Mouse (Mus musculus): ENCODE measurements around the gene Wwc2. TPM values are rescaled to one million over a fixed set of nuclear protein-coding genes. Genes with fewer than 3 reads are reported as not detected.

The Wwc2 gene
- polyA plus RNA-seq, 1 experiment from 2014 or later: 16.7 TPM

DNA sequence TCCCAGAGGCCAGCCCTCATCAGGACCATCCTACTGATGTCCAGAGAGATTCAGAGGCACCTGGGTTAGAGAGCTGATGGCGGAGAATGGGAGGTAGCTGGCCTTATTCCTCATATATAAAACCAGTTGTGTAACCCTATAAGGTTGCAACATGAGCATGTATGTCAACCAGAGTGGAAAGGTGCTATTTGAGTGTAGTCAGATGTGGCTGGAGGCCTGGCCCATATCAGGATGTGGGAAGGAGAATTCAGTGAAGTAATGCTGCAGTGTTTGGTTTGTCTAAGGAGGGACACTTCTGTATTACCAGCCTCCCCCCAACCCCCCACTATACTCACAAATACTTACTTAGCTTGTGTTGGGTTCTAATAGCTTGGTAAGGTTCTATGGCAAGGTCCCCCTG lies 186.5 kb downstream of the Wwc2 start:
- Histone ChIP-seq H3K4me1 (ENCODE audit: insufficient read depth, low read length) (peaks cover 9% of the 10 kb centered on the region), H3K27ac (ENCODE audit: low read length) (no peak overlapping the region), H3K4me3 (ENCODE audit: low read length) (no peak overlapping the region), H3K36me3 (ENCODE audit: insufficient read depth, low read length) (no peaks in the 10 kb centered on the region), H3K9ac (replicated peaks; ENCODE audit: low read length) (no peak overlapping the region), H3K27me3 (ENCODE audit: insufficient read depth, low read length) (no peaks in the 10 kb centered on the region), H3K4me2 (replicated peaks; ENCODE audit: low read depth, low read length) (no peak overlapping the region), H3K9me3 (ENCODE audit: low read length) (no peaks in the 10 kb centered on the region)
- no peak for ATAC-seq (ENCODE audit: low FRiP score, low TSS enrichment)
- WGBS: 85% methylated on average over 1 of the region's 1 CpGs

DNA sequence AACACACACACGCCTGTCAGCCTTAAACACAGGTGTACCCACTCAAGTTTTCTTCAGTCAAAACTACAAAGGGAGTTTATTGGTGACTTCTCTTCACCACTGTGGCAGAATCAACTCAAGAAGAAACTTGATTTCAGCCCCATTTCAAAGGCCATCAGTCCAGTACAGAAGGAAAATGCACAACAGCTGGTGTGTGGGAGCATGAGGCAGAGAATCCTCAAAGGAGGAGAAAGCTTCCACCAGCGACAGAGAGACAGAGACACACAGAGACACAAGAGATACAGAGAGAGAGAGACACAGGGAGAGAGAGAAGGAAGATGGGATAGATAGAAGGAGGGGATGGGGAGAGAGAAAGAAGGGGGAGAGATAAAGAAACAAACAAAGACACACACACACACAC lies 188.4 kb downstream of the Wwc2 start:
- Histone ChIP-seq H3K4me1 (ENCODE audit: insufficient read depth, low read length) (peaks cover 13% of the 10 kb centered on the region), H3K9ac (replicated peaks; ENCODE audit: low read length) (no peak overlapping the region), H3K27me3 (ENCODE audit: insufficient read depth, low read length) (no peaks in the 10 kb centered on the region), H3K27ac (ENCODE audit: low read length) (no peak overlapping the region), H3K9me3 (ENCODE audit: low read length) (no peaks in the 10 kb centered on the region), H3K4me2 (replicated peaks; ENCODE audit: low read depth, low read length) (no peak overlapping the region), H3K36me3 (ENCODE audit: insufficient read depth, low read length) (no peaks in the 10 kb centered on the region), H3K4me3 (ENCODE audit: low read length) (no peak overlapping the region)
- no peak for ATAC-seq (ENCODE audit: low FRiP score, low TSS enrichment)
- WGBS: 70% methylated on average over 2 of the region's 2 CpGs

DNA sequence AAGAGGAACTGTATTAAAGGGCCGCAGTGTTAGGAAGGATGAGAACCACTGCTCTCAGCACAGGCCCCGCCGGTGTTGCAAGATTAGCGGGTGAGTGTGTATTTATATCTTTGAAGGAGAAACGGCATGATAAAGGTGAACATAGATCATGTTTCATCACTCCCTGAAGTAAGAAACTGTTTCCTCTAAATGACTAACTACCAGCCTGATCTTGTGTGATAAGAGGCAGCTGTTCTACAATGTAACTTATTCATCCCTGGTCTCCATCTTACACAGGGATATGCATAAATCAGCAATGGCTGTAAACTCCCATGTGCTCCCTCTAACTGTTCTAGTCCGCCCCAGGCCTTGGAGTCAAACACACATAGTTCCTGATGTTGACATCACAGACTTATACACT lies 191.3 kb downstream of the Wwc2 start:
- Histone ChIP-seq H3K4me1 (ENCODE audit: insufficient read depth, low read length) (peaks cover 10% of the 10 kb centered on the region), H3K9me3 (ENCODE audit: low read length) (no peaks in the 10 kb centered on the region), H3K4me2 (replicated peaks; ENCODE audit: low read depth, low read length) (no peak overlapping the region), H3K27me3 (ENCODE audit: insufficient read depth, low read length) (no peaks in the 10 kb centered on the region), H3K4me3 (ENCODE audit: low read length) (no peak overlapping the region), H3K27ac (ENCODE audit: low read length) (no peak overlapping the region), H3K36me3 (ENCODE audit: insufficient read depth, low read length) (no peaks in the 10 kb centered on the region), H3K9ac (replicated peaks; ENCODE audit: low read length) (no peak overlapping the region)
- 18% methylated on average over 6 of the region's 6 CpGs for WGBS
- peak; percentile 61; the same call in 1 of the 2 replicates for ATAC-seq (ENCODE audit: low FRiP score, low TSS enrichment)

DNA sequence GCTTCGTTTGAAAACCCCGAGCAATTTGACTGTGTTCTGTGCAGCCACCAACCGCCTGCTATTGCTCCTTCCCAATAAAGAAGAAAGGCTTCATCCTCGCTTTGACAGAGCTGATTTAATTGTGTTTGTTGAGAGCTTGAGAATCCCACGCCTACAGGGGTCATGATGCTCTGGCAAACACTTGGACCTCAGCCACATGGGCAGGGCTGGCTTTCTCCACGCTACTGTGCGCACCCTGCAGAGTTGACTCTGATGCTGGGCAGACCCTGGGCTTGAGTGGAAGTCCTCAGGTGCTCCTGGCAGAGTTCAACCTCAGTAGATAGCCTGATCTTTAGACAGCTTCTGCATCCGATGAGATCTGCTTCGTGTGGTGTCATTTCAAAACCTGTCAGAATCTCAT lies 198.7 kb downstream of the Wwc2 start:
- 72% methylated on average over 9 of the region's 9 CpGs for WGBS
- Histone ChIP-seq H3K4me2 (replicated peaks; ENCODE audit: low read depth, low read length) (no peak overlapping the region), H3K4me1 (ENCODE audit: insufficient read depth, low read length) (no peaks in the 10 kb centered on the region), H3K27ac (ENCODE audit: low read length) (no peak overlapping the region), H3K9me3 (ENCODE audit: low read length) (no peaks in the 10 kb centered on the region), H3K36me3 (ENCODE audit: insufficient read depth, low read length) (no peaks in the 10 kb centered on the region), H3K27me3 (ENCODE audit: insufficient read depth, low read length) (no peaks in the 10 kb centered on the region), H3K4me3 (ENCODE audit: low read length) (no peak overlapping the region), H3K9ac (replicated peaks; ENCODE audit: low read length) (no peak overlapping the region)
- no peak for ATAC-seq (ENCODE audit: low FRiP score, low TSS enrichment)

DNA sequence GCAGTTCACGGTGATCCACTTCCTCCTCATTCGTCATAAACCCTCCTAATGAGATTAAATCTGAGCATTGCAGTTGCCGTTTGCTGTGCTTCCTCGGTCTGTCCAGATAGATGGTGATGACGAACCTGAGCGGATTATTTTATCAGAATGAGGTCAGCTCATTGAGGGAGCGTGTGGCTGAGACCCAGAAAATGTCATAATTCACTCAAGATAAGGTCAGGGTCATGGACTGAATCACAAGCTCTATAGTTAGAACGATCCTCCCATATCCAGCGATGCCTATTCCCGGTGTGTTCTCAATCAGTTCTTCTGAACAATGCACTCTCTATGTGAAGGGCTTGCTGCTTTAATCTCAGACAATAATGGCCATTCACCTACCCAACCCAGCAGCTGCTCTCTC lies 203.0 kb downstream of the Wwc2 start:
- ATAC-seq (ENCODE audit: low FRiP score, low TSS enrichment): peak; percentile 39; the same call in 1 of the 2 replicates
- 28% methylated on average over 10 of the region's 10 CpGs for whole genome bisulfite sequencing

DNA sequence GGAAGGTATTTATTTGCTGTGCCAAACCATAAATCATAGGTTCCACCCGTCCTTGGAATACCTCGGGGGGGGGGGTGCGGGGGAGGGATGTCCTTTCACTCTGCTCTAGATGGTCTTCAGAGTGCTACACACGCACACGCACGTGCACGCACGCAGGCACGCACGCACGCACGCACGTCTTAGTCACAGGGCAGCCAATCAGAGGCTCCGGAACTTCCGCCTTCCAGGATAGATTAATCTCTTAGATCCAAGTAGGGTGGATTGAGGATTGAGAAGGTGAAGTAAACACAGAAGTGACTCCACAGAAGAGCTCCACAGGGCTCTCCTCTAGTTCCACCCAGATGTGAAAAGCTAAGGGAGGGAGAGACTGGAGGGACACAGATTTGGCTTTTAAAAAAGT lies 204.4 kb downstream of the Wwc2 start:
- Histone ChIP-seq H3K27me3 (ENCODE audit: insufficient read depth, low read length) (no peaks in the 10 kb centered on the region), H3K9me3 (ENCODE audit: low read length) (0 out of 2 replicates have a peak, but pooled peaks cover 5% of the 10 kb centered on the region), H3K4me3 (ENCODE audit: low read length) (no peak overlapping the region), H3K4me2 (replicated peaks; ENCODE audit: low read depth, low read length) (no peak overlapping the region), H3K9ac (replicated peaks; ENCODE audit: low read length) (no peak overlapping the region), H3K4me1 (ENCODE audit: insufficient read depth, low read length) (no peaks in the 10 kb centered on the region), H3K36me3 (ENCODE audit: insufficient read depth, low read length) (no peaks in the 10 kb centered on the region), H3K27ac (ENCODE audit: low read length) (no peak overlapping the region)
- 86% methylated on average over 15 of the region's 15 CpGs for WGBS
- no peak for ATAC-seq (ENCODE audit: low FRiP score, low TSS enrichment)

More for the DNA sequence above, 203.0 kb downstream of the Wwc2 start:
- Histone ChIP-seq H3K9me3 (ENCODE audit: low read length) (0 out of 2 replicates have a peak, but pooled peaks cover 5% of the 10 kb centered on the region), H3K4me3 (ENCODE audit: low read length) (no peak overlapping the region), H3K27ac (ENCODE audit: low read length) (no peak overlapping the region), H3K36me3 (ENCODE audit: insufficient read depth, low read length) (no peaks in the 10 kb centered on the region), H3K4me1 (ENCODE audit: insufficient read depth, low read length) (no peaks in the 10 kb centered on the region), H3K27me3 (ENCODE audit: insufficient read depth, low read length) (no peaks in the 10 kb centered on the region), H3K9ac (replicated peaks; ENCODE audit: low read length) (no peak overlapping the region), H3K4me2 (replicated peaks; ENCODE audit: low read depth, low read length) (0 out of 2 replicates have a peak overlapping the region, but pooled peaks have one; percentile 15)

DNA sequence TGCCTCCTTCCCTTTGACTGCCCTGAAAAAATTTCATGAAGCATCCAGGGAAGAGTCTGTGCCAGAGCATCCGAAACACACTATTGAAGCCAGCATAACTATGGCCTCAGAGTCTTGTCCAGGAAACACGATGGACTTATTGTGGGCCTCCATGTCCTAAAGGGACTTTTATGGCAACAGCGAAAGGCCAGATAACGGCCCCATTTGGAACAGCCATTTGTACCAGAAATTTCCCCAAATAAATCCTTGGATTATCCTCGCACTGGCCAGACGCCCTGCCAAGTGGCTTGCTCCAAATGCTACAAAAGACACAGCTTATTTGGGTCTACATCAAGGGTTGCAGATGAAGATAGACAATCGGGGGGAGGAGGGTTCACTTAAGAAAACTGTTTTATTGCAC lies 206.3 kb downstream of the Wwc2 start:
- WGBS: 68% methylated on average over 7 of the region's 7 CpGs
- Histone ChIP-seq H3K4me3 (ENCODE audit: low read length) (no peak overlapping the region), H3K27ac (ENCODE audit: low read length) (no peak overlapping the region), H3K9me3 (ENCODE audit: low read length) (0 out of 2 replicates have a peak, but pooled peaks cover 5% of the 10 kb centered on the region), H3K27me3 (ENCODE audit: insufficient read depth, low read length) (no peaks in the 10 kb centered on the region), H3K4me2 (replicated peaks; ENCODE audit: low read depth, low read length) (no peak overlapping the region), H3K36me3 (ENCODE audit: insufficient read depth, low read length) (no peaks in the 10 kb centered on the region), H3K9ac (replicated peaks; ENCODE audit: low read length) (no peak overlapping the region), H3K4me1 (ENCODE audit: insufficient read depth, low read length) (no peaks in the 10 kb centered on the region)
- ATAC-seq (ENCODE audit: low FRiP score, low TSS enrichment): no peak

DNA sequence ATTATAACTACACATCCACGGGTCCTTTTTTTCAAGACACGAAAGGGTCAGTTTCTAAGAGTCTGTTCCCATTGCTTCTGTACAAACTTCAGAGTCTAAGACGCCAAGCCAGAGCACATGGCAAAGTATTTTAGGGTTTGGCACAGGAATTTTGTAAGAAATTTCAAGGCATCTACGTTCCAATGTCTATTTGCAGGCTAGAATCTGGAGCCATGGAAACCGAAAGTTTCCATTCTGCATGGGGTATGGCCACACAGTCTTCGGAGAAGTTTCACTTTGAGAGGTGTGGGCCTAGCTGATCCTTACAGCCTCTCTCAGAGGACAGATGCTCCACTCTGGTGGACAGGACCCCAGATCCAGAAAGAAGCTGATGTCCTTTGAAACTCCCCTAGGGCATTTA lies 206.8 kb downstream of the Wwc2 start:
- ATAC-seq (ENCODE audit: low FRiP score, low TSS enrichment): no peak
- Histone ChIP-seq H3K36me3 (ENCODE audit: insufficient read depth, low read length) (no peaks in the 10 kb centered on the region), H3K9me3 (ENCODE audit: low read length) (0 out of 2 replicates have a peak, but pooled peaks cover 5% of the 10 kb centered on the region), H3K27ac (ENCODE audit: low read length) (no peak overlapping the region), H3K4me2 (replicated peaks; ENCODE audit: low read depth, low read length) (no peak overlapping the region), H3K4me3 (ENCODE audit: low read length) (no peak overlapping the region), H3K4me1 (ENCODE audit: insufficient read depth, low read length) (no peaks in the 10 kb centered on the region), H3K9ac (replicated peaks; ENCODE audit: low read length) (no peak overlapping the region), H3K27me3 (ENCODE audit: insufficient read depth, low read length) (no peaks in the 10 kb centered on the region)
- WGBS: 94% methylated on average over 6 of the region's 6 CpGs

DNA sequence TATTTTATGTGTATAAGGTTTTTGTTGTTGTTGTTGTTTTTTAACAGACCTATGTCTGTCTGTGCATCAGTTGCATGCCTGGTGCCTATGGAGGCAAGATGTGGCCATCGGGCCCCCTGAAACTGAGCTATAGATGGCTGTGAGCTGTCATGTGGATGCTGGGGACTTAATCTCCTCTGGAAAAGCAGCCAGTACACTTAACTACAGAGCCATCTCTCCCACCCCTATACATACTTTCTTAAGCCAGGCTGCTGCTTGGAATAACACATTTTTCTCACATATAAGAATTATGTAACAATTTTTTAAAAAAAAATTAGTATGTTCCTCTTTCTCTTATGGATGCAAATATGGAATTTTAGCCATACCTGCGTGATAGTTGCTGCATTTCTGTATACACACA lies 207.2 kb downstream of the Wwc2 start:
- no peak overlapping the region for H3K27ac ChIP-seq (ENCODE audit: low read length)
- WGBS: 93% methylated on average over 2 of the region's 2 CpGs

DNA sequence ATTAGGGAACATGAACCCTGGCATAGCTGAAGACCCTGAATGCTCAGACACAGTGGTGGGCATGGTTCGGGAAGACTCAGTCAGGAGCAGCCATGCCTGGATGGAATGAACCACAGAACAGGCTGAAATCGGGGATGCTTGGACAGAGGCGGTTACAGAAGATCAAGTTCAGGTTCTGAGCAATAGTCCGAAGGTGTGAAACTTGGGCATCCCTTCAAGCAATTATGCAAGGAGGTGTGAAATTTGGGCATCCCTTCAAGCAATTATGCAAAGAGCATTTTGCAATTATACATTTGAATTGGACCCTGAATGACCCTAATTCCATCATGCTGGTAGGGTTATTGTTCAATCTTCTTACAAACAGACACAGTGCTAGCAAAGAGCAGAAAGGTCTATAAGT lies 208.8 kb downstream of the Wwc2 start:
- no peaks in the 10 kb centered on the region for H3K36me3 ChIP-seq (ENCODE audit: insufficient read depth, low read length)
- no peak overlapping the region for H3K27ac ChIP-seq (ENCODE audit: low read length)
- H3K4me2 ChIP-seq (replicated peaks; ENCODE audit: low read depth, low read length): no peak overlapping the region
- H3K4me1 ChIP-seq (ENCODE audit: insufficient read depth, low read length): no peaks in the 10 kb centered on the region
- WGBS: 92% methylated on average over 4 of the region's 4 CpGs
- 0 out of 2 replicates have a peak, but pooled peaks cover 5% of the 10 kb centered on the region for H3K9me3 ChIP-seq (ENCODE audit: low read length)
- H3K27me3 ChIP-seq (ENCODE audit: insufficient read depth, low read length): no peaks in the 10 kb centered on the region
- H3K9ac ChIP-seq (replicated peaks; ENCODE audit: low read length): no peak overlapping the region
- no peak overlapping the region for H3K4me3 ChIP-seq (ENCODE audit: low read length)
- no peak for ATAC-seq (ENCODE audit: low FRiP score, low TSS enrichment)

More for the DNA sequence above, 207.2 kb downstream of the Wwc2 start:
- H3K27me3 ChIP-seq (ENCODE audit: insufficient read depth, low read length): no peaks in the 10 kb centered on the region
- no peak overlapping the region for H3K4me3 ChIP-seq (ENCODE audit: low read length)
- no peak for ATAC-seq (ENCODE audit: low FRiP score, low TSS enrichment)
- no peaks in the 10 kb centered on the region for H3K4me1 ChIP-seq (ENCODE audit: insufficient read depth, low read length)
- H3K9ac ChIP-seq (replicated peaks; ENCODE audit: low read length): no peak overlapping the region
- 0 out of 2 replicates have a peak, but pooled peaks cover 5% of the 10 kb centered on the region for H3K9me3 ChIP-seq (ENCODE audit: low read length)
- H3K4me2 ChIP-seq (replicated peaks; ENCODE audit: low read depth, low read length): no peak overlapping the region
- H3K36me3 ChIP-seq (ENCODE audit: insufficient read depth, low read length): no peaks in the 10 kb centered on the region
